ENCODE assay signal across 8 mouse cellular contexts in genomic region chr6:88136201-88136631, GRCm38 (mm10). TPM values are rescaled to one million over a fixed set of nuclear protein-coding genes. Genes with fewer than 3 reads are reported as not detected.
DNase-seq lines count a peak whose midpoint lies in the region; ATAC-seq and TF ChIP-seq lines count a peak whose summit lies in the region.

No protein-coding gene starts in this region.

- no peak overlapping the region for H3K27ac ChIP-seq in embryonic facial prominence, embryonic 15.5 days (replicated peaks)
- no peak overlapping the region for H3K27ac ChIP-seq in hindbrain, embryonic 14.5 days
- no peak overlapping the region for H3K27ac ChIP-seq in liver, postnatal 0 days (ENCODE audit: low read depth)

- peaks cover 24% of the 10 kb centered on the region for H3K4me1 ChIP-seq in embryonic facial prominence, embryonic 15.5 days
- H3K4me1 ChIP-seq in hindbrain, embryonic 14.5 days (replicated peaks; ENCODE audit: control insufficient read depth, insufficient read depth, low read length), result peaks cover 17% of the 10 kb centered on the region
- peaks cover 5% of the 10 kb centered on the region; the same call in 1 of the 2 replicates for H3K4me1 ChIP-seq in liver, postnatal 0 days (ENCODE audit: insufficient read depth)

- no peak for ATAC-seq in embryonic facial prominence, embryonic 15.5 days (ENCODE audit: insufficient number of reproducible peaks, low FRiP score, low TSS enrichment, low read depth)
- ATAC-seq in hindbrain, embryonic 14.5 days (ENCODE audit: low FRiP score), result no peak
- ATAC-seq in liver, postnatal 0 days, result peak; percentile 82

- no peak for TF ChIP-seq CTCF in liver, postnatal 0 days (IDR thresholded peaks at IDR 0.05; ENCODE audit: low read depth)

- H3K9ac ChIP-seq in embryonic facial prominence, embryonic 15.5 days, result no peak overlapping the region; the same call in 1 of the 2 replicates
- H3K9ac ChIP-seq in hindbrain, embryonic 14.5 days, result peak overlapping the region; percentile 32; the same call in 1 of the 2 replicates
- H3K9ac ChIP-seq in liver, postnatal 0 days (replicated peaks), result no peak overlapping the region

- DNase-seq in adrenal gland, postnatal 10 days, result peak; percentile 44
- no peak for DNase-seq in adrenal gland, postnatal 25 days
- no peak for DNase-seq in hindbrain, embryonic 14.5 days (ENCODE audit: low spot score)
- DNase-seq in liver, postnatal 0 days, result no peak
- peak; percentile 61 for DNase-seq in retina, embryonic 14.5 days (ENCODE audit: low spot score)
- no peak for DNase-seq in left cerebral cortex, adult 8-10 months (ENCODE audit: low spot score in 2 of 2)
- DNase-seq in cerebellum, postnatal 25 days, result no peak

- TF ChIP-seq EP300 in liver, postnatal 0 days (IDR thresholded peaks at IDR 0.05; ENCODE audit: low read depth), result no peak

- H3K4me2 ChIP-seq in embryonic facial prominence, embryonic 15.5 days (replicated peaks), result peak overlapping the region; percentile 48
- peak overlapping the region; percentile 40 for H3K4me2 ChIP-seq in hindbrain, embryonic 14.5 days (replicated peaks)
- H3K4me2 ChIP-seq in liver, postnatal 0 days (ENCODE audit: low read depth, low read length), result peak overlapping the region; percentile 68

- H3K4me3 ChIP-seq in embryonic facial prominence, embryonic 15.5 days (replicated peaks), result peak overlapping the region; percentile 34
- 0 out of 2 replicates have a peak overlapping the region, but pooled peaks have one; percentile 0 for H3K4me3 ChIP-seq in hindbrain, embryonic 14.5 days (replicated peaks; ENCODE audit: low read length)
- H3K4me3 ChIP-seq in liver, postnatal 0 days (ENCODE audit: low read depth, low read length), result peak overlapping the region; percentile 4; the same call in 1 of the 2 replicates

- no peaks in the 10 kb centered on the region for H3K9me3 ChIP-seq in embryonic facial prominence, embryonic 15.5 days (replicated peaks)
- no peaks in the 10 kb centered on the region for H3K9me3 ChIP-seq in hindbrain, embryonic 14.5 days (ENCODE audit: control insufficient read depth, low read length)
- H3K9me3 ChIP-seq in liver, postnatal 0 days (ENCODE audit: low read length), result no peaks in the 10 kb centered on the region

- H3K27me3 ChIP-seq in embryonic facial prominence, embryonic 15.5 days, result no peaks in the 10 kb centered on the region; the same call in none of the 2 replicates
- no peaks in the 10 kb centered on the region for H3K27me3 ChIP-seq in hindbrain, embryonic 14.5 days (ENCODE audit: control insufficient read depth, insufficient read depth, low read length)
- peaks cover 27% of the 10 kb centered on the region for H3K27me3 ChIP-seq in liver, postnatal 0 days (ENCODE audit: insufficient read depth, low read length)

- H3K36me3 ChIP-seq in embryonic facial prominence, embryonic 15.5 days, result no peaks in the 10 kb centered on the region
- no peaks in the 10 kb centered on the region for H3K36me3 ChIP-seq in hindbrain, embryonic 14.5 days (replicated peaks; ENCODE audit: control insufficient read depth, insufficient read depth)
- H3K36me3 ChIP-seq in liver, postnatal 0 days (replicated peaks; ENCODE audit: insufficient read depth, low read length), result no peaks in the 10 kb centered on the region

- 34% methylated on average over 15 of the region's 15 CpGs for WGBS in embryonic facial prominence, embryonic 15.5 days
- WGBS in hindbrain, embryonic 14.5 days, result 25% methylated on average over 15 of the region's 15 CpGs
- 4% methylated on average over 15 of the region's 15 CpGs for WGBS in liver, postnatal 0 days (ENCODE audit: insufficient replicate concordance)

RNA-seq across cellular contexts. Expression of gene Rpn1, which starts 51.9 kb away (rescaled TPM):
- 100 to 1,000 TPM; 156 to 182 TPM for total RNA-seq in adrenal gland, postnatal 10 days (2021)
- 211 and 212 TPM in 2 replicates for total RNA-seq in adrenal gland, postnatal 25 days (2021)
- 376 and 384 TPM in 2 replicates for polyA plus RNA-seq in embryonic facial prominence, embryonic 15.5 days (2015; fragmentation: Nextera tagmentation; extraction: Ambion mirVana)
- polyA plus RNA-seq in hindbrain, embryonic 14.5 days (2014; fragmentation: Nextera tagmentation; extraction: Ambion mirVana), result 301 and 339 TPM in 2 replicates
- 102 and 112 TPM in 2 replicates for polyA plus RNA-seq in liver, postnatal 0 days (2015; fragmentation: Nextera tagmentation; extraction: Ambion mirVana)
- total RNA-seq in left cerebral cortex, adult 8-10 months (2022), result 100 to 1,000 TPM; 166 to 188 (median 171) TPM

RNA-seq across cellular contexts. Expression of gene Gata2, which starts 57.5 kb away (rescaled TPM):
- total RNA-seq in adrenal gland, postnatal 10 days (2021), result 10 to 100 TPM; 26.3 to 33.2 TPM
- 25.6 and 37.7 TPM in 2 replicates for total RNA-seq in adrenal gland, postnatal 25 days (2021)
- 43.8 and 56.3 TPM in 2 replicates for polyA plus RNA-seq in embryonic facial prominence, embryonic 15.5 days (2015; fragmentation: Nextera tagmentation; extraction: Ambion mirVana)
- polyA plus RNA-seq in hindbrain, embryonic 14.5 days (2014; fragmentation: Nextera tagmentation; extraction: Ambion mirVana), result 19.1 and 19.2 TPM in 2 replicates
- polyA plus RNA-seq in liver, postnatal 0 days (2015; fragmentation: Nextera tagmentation; extraction: Ambion mirVana), result 4.1 and 4.4 TPM in 2 replicates
- 1 to 10 TPM; 4.4 to 6.8 (median 6.2) TPM for total RNA-seq in left cerebral cortex, adult 8-10 months (2022)

Comparison
In these comparisons a context has a peak if more than half of its experiments do, and no peak if none do; other contexts are left out.
1. DNase-seq: peak in adrenal gland, postnatal 10 days (single experiment) and retina, embryonic 14.5 days (single experiment); none in adrenal gland, postnatal 25 days (single experiment), hindbrain, embryonic 14.5 days (single experiment), liver, postnatal 0 days (single experiment), left cerebral cortex, adult 8-10 months (0 of 2) and cerebellum, postnatal 25 days (0 of 2).
2. Peak in every context shown above with its lines, with median percentiles within 50 percentile points of each other: H3K4me2 ChIP-seq and H3K4me3 ChIP-seq.